Mouse (Mus musculus): Measurements from ENCODE around the gene Sectm1a.
"Not testable (repeated sequence)": the region's sequence is repeated elsewhere in the genome, so short reads cannot be mapped to it uniquely, and the experiment has no call there.

Gene Sectm1a

DNA sequence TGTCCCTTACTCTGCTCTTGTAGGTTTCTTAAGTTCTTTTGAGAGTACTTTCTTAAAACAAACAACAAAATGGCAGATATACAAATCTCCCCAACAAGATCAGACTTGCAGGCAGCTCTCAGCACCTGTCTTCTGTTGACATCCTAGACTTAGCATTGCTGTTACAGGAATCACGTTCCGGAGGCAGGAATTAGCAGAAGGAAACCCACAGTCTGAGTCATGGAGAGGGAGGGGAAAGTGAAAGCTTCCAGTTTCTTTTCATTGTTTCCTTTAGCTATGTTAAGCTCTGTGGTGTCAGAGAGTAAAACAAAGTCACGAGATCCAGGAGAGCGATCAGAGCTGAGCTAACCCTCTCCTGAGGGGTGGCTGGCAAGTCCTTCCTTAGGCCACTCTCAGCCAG is 9.9 kb upstream of the Sectm1a start:
- no peak for DNase-seq (ENCODE audit: inconsistent age in 2 of 2, low spot score in 1 of 2)

DNA sequence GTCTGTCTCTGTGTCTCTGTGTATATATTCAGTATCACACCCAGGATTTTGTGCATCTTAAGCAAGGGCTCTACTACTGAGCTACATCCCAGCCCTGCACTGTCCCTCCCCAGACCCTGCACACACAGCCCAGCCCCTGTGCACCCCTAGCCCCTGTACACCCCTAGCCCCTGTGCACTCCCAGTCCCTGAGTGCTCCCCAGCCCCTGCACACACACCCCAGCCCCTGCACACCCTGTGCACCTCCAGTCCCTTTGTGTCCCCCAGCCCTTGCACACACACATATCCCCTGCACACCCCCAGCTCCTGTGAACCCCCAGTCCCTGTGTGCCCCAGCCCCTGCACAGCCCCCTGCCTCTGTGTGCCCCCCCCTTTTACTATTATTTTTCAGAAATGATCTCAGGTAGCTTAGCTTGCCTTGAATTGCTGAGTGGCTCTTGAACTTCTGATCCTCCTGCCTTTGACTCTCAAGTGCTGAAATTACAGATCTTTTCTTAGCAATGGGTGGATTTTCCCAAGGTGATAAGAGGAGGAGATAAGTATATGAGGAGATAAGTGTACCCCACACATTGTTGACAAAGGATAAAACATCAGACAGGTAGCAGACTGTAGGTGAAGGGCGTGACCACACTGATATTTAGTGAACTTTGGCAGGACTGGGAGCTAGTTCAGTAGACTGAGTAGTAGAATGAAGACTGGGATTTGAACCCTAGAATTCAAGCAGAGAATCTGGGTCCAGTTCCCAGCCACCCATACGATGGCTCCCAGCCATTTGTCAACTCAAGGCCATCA is 8.9 kb upstream of the Sectm1a start:
- no peak for DNase-seq (ENCODE audit: inconsistent age in 2 of 2, low spot score in 1 of 2)

DNA sequence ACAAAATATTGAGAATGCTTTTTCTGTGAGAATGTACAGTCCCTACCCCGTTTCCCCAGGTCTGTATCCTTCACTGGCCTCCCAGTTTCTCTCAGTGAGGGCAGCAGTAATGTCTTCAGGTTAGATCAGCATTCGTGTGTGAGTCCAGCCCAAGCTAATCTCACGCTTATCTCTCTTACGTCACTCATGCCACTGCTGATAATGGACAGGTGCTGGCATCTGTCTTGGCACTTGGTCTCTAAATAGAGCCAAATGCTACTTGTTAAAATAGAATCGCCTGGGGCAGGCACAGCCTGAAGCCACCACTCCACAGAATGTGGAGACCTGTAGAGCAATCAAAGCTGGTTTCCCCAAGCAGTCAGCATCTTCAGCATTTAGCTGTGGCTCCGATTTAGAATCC is 8.0 kb upstream of the Sectm1a start:
- DNase-seq (ENCODE audit: inconsistent age in 2 of 2, low spot score in 1 of 2) = peak in 1 of 2 experiments; percentile 55

DNA sequence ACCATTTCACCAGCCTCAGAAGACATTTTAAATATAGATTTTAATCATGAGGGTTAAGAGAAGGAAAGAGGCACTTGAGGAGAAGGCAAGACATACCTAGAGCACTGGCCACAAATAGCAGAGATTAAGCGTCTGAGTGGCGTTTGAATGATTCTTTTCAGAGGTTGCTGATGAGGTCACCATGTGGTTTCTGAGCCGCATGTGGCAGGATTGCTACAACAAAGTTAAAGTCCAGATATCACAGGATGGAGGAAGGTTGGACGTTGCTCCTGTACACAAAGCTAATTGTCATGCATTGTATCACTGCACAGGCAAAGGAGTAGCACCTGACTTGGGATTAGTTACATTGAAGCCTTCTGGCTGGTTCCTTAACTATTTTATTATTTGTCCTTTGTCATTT is 5.3 kb upstream of the Sectm1a start:
- DNase-seq (ENCODE audit: inconsistent age in 2 of 2, low spot score in 1 of 2) = no peak

DNA sequence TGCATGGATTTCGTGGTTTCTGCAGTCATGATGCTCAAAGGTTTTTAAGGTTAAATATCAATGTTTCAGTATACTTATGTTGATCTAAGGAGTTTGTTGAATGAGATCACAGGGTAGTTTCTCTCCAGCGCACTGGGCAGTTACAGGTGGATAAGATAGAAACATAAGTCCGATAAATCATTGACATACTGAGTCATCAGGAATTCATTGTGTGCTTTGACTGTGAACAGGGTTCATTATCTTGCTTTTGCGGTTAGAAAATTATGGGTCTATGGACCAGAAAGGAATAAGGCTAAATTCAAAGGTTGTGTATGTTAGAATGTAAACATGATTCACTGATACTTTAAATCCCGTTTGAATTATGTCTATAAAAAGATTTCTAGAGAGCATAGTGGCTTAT is 4.2 kb upstream of the Sectm1a start:
- DNase-seq (ENCODE audit: inconsistent age in 2 of 2, low spot score in 1 of 2) = peak in 1 of 2 experiments; percentile 43

DNA sequence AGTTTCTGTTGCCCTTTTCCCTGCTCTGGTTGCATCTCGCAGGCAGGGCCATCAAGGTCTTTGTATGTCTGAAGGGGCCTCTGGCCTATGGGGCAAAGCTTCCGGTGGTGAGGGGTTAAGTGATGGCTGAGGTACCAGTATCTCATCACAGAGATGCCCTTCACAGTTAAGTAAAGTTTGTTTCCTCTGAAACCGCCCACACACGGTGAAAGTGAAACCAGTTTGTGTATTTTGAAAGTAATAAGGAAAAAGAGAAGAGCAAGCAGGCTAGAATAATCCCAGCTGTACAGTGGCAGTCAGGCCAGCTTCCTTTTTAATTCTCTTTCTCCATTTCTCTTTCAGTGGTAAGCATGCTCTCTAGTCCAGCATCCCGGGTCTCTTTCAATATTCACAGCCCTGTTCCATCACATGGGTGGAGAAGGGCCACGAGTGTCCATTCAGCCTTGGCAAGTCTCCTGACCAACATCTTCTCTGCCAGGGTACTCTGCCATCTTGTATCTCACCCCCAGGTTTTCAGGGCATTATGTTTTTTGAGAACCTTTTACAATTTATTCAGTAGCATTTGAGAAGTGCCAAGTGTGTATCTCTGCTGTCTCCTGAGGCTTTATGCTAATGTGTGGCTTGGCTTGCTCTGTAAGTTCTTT is 2.0 kb upstream of the Sectm1a start:
- peak in 1 of 2 experiments; percentile 70 for DNase-seq (ENCODE audit: inconsistent age in 2 of 2, low spot score in 1 of 2)

DNA sequence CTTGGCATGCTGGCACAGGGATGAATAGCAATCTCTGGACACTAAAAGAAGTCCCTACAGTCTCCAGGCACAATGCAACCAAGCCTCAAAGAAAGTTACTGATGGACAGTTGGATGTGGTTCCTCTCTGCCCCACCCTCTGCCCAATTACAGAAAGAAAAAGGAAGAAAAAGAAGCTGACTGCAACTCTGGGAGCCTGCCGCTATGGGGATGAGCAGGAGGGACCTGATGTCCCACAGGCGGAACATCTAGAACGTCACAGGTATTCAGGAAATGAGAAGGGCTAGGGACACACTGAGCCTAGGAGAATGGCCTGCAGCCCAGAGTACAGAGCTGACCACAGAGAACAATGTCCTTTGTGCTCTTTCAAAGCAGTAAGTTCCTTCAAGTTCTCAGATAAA is 1.2 kb upstream of the Sectm1a start:
- no peak for DNase-seq (ENCODE audit: inconsistent age in 2 of 2, low spot score in 1 of 2)

DNA sequence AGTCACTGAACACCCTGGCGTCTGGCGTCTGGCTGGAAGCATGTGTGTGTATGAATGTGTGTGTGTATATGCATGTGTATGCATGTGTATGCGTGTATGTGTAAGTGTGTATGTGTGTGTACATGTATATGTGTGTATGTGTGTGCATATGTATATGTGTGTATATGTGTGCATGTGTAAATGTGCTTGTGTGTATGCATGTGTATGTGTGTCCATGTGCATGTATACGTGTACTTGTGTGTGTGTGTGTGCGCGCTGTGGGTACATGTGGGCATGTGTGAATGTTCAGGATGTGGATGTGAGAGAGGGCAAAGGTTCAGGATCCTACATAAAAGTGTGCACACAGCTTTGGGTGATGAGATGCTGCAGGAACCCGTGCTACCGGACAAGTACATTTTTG is 690 bp downstream of the Sectm1a start:
- DNase-seq (ENCODE audit: inconsistent age in 2 of 2, low spot score in 1 of 2) = no peak

DNA sequence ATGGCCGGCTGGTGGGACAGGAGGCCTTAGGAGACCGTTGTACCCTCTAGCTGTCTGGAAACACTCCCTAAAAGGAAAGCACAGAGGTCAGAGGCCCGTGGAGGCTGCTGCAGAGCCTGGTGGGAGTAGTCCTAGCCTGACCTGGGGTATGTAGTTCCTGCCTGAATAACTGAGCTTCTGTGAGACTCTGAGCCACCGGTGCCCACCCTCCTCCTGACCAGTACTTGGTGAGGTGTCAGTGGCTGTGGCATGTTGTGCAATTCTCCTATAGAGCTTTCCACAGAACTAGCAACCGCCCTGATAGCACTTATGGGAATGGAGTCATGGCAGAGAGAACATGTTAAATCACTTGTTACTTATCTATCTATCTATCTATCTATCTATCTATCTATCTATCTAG is 5.4 kb downstream of the Sectm1a start:
- no peak for DNase-seq (ENCODE audit: inconsistent age in 2 of 2, low spot score in 1 of 2)

DNA sequence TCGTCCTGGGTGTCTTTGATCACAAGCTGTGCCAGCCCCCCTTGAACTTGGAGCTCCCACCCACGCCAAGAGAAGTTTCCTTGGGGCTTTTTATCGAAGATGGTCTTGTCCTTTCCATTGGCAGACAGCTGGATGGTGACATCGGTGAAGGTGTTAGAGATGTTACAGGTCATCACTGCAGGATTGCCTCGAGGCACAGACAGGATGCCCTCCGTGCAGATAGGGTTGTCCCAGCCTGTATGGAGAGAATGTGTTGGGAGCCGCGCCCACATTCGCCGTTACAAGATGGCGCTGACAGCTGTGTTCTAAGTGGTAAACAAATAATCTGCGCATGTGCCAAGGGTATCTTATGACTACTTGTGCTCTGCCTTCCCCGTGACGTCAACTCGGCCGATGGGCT is 11.4 kb downstream of the Sectm1a start:
- not testable (repeated sequence) for DNase-seq (ENCODE audit: inconsistent age in 2 of 2, low spot score in 1 of 2)

DNA sequence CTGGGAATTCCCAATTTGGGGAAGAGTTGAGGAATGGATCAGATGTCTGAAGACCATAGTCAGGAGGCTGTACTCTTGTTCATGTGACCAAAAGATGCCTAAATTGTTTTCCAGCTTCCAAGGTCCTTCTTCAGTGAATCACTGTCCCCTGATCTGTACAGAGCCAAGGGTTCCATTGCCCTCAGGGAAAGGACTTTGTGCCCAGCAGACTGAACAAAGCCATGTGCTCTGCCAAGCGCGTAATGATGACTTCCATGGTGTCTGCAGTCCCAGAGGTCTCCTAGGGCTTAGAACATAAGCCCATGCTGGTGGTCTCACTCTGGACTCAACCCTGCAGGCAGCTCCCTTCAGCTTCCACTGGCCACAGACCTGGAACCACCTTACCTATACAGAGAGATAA is 13.1 kb downstream of the Sectm1a start:
- no peak for DNase-seq (ENCODE audit: inconsistent age in 2 of 2, low spot score in 1 of 2)

DNA sequence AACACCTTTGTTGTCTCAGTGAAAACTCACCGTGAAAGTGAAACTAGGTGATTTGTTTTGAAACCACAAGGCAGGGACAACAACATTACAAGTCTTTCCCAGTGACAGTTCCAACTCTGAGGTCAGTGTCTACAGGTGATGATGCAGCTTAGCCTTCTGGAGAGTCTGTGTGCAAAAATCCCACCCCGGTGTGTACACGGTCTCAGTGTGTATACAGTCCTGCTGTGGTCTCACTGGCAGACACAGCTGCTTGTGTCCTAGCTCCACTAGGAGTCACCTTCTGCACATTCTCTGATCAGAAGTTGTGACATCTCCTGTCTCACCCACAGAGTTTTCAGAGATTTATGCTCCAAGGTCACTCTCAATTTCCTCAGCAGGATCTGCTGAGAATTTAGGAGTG is 16.8 kb downstream of the Sectm1a start:
- DNase-seq (ENCODE audit: inconsistent age in 2 of 2, low spot score in 1 of 2) = peak; percentile 40 to 78

DNA sequence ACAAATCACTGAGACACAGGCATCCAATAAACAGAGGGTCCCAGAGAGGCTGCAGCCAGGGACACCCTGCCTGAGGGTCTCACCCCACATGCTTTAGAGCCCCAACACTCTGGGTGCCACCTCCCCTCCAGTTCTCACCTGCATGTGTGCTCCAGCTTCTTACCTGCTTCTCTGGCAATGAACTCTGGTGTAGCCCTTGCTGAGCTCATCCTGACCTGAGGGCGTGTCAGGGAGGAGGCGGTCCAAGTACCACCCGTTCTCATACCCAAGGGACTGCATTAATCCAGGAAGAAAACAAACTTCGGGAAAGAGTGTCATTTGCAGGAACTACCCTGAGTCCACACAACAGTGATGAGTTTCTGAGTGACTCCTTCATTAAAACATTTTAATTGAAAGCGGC is 17.6 kb downstream of the Sectm1a start, which contains the start of gene Sectm1b:
TSS of gene Sectm1b (minus strand) at position 191 of the 400 bp plus-strand sequence.
- no peak for DNase-seq (ENCODE audit: inconsistent age in 2 of 2, low spot score in 1 of 2)

DNA sequence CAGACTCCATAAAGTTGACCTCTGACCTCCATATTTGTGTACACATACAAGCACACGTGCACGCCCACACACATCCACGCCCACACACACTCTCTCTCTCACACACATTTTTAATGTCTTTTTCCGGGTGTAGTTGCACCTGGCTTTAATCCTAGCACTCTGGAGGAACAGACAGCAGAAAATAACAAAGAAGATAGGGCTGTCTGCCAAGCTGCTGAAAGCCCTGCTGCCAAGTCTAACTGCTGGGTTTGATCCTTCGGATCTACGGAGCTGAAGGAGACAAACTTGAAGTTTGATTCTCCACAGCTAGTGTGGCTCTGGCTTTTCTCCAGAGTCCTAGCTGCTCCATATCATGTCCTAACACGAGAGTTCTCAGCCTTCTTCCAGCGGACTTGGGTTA is 19.4 kb downstream of the Sectm1a start:
- no peak for DNase-seq (ENCODE audit: inconsistent age in 2 of 2, low spot score in 1 of 2)

DNA sequence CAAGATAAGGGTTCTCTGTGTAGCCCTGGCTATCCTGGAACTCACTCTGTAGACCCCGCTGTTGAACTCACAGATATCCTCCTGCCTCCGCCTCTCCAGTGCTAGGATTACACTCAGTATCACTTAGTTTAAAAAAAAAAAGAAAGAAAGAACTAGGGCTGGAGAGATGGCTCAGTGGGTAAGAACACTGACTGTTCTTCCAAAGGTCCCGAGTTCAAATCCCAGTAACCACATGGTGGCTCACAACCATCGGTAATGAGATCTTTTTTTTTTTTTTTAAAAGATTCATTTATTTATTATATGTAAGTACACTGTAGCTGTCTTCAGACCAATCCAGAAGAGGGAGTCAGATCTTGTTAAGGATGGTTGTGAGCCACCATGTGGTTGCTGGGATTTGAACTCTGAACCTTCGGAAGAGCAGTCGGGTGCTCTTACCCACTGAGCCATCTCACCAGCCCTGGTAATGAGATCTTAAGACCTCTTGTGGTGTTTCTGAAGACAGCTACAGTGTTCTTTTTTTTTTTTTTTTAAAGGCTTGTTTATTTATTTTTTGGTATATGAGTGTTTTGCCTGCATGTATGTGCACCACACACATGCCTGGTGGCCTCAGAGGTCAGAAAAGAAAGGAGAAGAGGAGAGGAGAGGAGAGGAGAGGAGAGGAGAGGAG is 20.5 kb downstream of the Sectm1a start:
- DNase-seq (ENCODE audit: inconsistent age in 2 of 2, low spot score in 1 of 2) = not testable (repeated sequence)

DNA sequence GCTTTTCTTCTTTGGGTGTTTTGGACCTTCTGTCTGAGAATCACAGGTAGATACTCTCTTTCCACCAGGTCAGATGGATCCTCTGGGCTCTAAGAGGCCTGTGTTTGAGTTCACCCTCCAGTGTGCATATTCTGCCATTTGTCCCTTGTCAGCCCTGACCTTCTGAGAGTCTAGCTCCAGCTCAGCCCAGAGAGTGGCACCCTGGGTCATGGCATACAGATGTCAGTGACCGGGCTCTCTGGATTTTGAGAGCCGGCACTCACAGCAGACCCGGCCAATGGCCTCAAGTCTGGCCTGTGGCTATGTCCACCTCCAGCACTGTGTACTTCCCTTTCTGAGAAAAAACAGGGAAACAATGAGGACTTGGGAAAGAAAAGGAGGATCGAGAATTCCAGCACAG is 21.5 kb downstream of the Sectm1a start:
- DNase-seq (ENCODE audit: inconsistent age in 2 of 2, low spot score in 1 of 2) = no peak

DNA sequence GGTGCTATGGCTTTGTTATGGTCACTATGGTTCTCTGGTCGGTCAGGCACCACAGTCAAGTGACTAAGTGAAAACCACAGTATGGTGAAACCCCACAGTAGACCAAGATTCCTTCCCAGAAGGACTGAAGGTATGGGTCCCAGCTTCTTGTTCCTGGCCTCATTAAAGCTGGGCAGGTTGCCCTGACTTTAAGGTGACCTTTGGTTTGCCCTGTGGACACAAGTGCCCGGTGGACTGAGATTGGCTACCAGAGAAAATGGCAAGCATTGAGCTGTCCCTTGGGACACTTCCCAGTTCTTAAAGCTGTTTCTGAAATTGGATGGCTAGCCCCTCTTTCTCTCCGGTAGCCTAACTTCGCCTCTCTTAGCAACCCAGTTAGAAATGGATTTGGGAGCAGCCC is 22.1 kb downstream of the Sectm1a start:
- no peak for DNase-seq (ENCODE audit: inconsistent age in 2 of 2, low spot score in 1 of 2)

DNA sequence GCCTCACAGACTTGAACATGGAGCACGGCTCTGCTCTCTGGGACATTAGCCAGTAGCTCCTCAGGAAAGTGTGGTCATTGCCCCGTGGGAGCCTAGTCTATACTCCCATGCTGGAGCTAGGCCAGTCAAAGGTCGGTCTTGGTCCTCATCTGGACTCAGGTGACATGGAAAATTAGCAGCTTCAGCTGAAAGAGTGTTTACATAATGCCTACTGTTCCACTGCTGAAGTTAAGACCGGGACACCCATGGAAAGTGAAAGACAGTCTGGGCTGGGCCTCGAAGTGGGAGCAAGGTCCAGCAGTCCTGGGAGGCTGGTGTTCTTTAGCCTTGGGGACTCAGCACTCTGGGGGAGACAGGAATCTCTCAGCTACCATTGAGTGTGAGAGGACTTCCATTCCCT is 22.9 kb downstream of the Sectm1a start:
- no peak for DNase-seq (ENCODE audit: inconsistent age in 2 of 2, low spot score in 1 of 2)

DNA sequence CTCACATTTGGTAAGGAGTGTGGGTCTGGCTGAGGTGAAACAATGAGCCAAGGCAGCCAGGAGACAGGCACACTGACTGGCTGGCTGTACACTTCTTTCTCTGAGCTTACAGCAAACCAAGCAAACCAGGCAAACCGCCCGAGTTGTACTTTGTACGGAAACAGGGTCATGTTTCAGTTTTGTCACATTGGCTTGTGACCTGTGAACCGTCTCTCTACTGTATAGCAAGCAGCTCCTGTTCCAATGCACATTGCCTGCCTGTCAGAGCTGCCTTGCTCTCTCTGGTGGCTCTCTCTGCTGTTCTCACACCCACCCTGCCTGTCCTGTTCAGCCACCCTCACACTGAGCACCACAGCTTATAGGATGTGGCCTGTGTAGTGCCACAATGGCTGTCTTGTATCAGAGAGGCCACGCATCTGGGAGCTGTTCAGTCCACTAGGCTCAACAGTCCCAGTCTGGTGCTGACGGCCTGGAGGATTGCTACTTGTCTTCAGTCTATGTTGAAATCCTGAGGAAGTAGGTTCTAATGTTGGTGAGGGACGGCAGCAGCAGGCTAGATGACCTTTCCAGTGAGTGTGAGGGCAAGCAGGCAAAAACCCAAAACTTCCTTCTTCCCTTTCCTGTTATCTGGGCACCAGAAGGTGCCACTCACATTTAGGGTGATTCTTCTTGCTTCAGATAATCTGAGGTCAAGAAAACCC is 24.3 kb downstream of the Sectm1a start:
- DNase-seq (ENCODE audit: inconsistent age in 2 of 2, low spot score in 1 of 2) = peak in 1 of 2 experiments; percentile 31

DNA sequence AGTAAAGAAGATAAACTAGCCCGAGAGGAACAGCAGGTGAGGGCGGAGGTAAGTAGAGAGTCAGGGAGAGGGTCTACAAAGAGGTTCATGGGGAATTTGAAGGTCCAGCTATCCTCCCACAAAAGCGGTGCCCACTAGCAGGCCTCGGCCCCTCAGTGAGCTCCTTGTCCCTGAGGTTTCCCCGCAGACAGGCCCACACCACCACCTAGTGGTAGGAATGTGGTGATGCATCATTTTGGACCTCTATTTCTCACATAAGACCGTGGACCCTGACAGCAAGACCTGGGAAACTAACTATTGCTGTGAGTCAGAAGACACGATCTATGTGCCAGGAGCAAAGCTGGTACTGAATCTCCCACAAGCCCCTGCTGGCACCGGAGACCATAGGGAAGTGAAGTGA is 27.5 kb downstream of the Sectm1a start:
- peak; percentile 76 to 94 for DNase-seq (ENCODE audit: inconsistent age in 2 of 2, low spot score in 1 of 2)

DNA sequence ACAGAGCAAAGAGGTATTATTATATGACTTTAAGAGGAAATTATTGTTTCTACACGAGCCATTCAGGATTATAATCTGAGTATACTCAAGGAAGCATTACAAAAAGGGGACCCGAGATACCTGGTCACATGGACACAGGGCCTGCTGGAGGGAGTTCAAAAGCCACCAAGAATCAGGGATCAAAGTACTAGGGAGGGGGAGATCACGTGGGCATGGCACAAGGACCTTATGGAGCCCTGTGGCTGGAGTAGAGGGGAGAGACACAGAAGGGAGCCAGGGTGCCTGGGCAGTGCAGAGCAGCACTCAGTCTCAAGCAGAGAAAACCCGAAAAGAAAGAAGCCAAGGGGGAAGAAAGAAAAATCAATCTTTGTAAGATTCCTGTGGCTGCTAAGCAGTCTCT is 28.6 kb downstream of the Sectm1a start:
- no peak for DNase-seq (ENCODE audit: inconsistent age in 2 of 2, low spot score in 1 of 2)

Data from adrenal gland, adult (tissue).